Mouse (Mus musculus) monocyte, adult 5-6 weeks (primary cell): ENCODE results near the gene Rgs14. TPM values are rescaled to one million over a fixed set of nuclear protein-coding genes. Genes with fewer than 3 reads are reported as not detected.

Experiments used
- ATAC-seq: fragments of 153-309, 156-312 bp; replicated peaks from 2 replicates; pipeline ENCODE4 v1.8.0; 2017; ENCODE audit warnings: mild to moderate bottlenecking; ENCODE audit not compliant: low TSS enrichment, insufficient number of reproducible peaks, severe bottlenecking, poor library complexity, low FRiP score
- total RNA-seq: library from RNA; stranded (forward); fragments of 200-1000, 200-491, 200-594 nt; gene quantifications from 3 replicates; pipeline ENCODE4 v1.2.3, GENCODE M21; 2017

Rgs14 gene
- total RNA-seq, 1 experiment from 2014 or later: 40.8 TPM

- no peak for ATAC-seq
Observed at GRCm38 (mm10) chr13:55399300-55400038, 29.9 kb downstream of the Rgs14 start.

DNA sequence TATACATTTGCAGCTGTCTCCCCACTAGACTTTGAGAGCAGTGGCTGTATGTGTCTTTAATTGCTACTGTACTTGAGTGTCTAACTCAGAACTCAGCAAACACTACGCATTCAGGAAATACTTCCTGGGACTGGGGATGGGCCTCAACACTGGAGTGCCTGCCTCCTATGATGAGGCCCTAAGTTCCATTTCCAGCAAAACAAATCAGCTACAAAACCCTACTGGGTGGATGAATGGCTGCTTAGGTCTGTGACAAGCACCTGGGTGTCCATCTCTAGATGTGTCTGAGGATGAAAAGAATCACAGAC, 30.5 kb downstream of the Rgs14 start:
- no peak for ATAC-seq

GRCm38 (mm10) chr13:55403266-55403665, 33.7 kb downstream of the Rgs14 start:
- no peak for ATAC-seq

- ATAC-seq: no peak
Observed at GRCm38 (mm10) chr13:55403935-55404852, 34.7 kb downstream of the Rgs14 start.

- ATAC-seq: peak; percentile 87
Observed at GRCm38 (mm10) chr13:55404853-55405782, 35.6 kb downstream of the Rgs14 start.

GRCm38 (mm10) chr13:55405783-55406390, 36.4 kb downstream of the Rgs14 start:
- peak; percentile 19; the same call in 1 of the 2 replicates for ATAC-seq

GRCm38 (mm10) chr13:55407341-55407740, 37.8 kb downstream of the Rgs14 start:
- no peak for ATAC-seq

GRCm38 (mm10) chr13:55408546-55409120, 39.1 kb downstream of the Rgs14 start:
- no peak for ATAC-seq

GRCm38 (mm10) chr13:55411826-55412225, 42.3 kb downstream of the Rgs14 start:
- ATAC-seq: no peak

DNA sequence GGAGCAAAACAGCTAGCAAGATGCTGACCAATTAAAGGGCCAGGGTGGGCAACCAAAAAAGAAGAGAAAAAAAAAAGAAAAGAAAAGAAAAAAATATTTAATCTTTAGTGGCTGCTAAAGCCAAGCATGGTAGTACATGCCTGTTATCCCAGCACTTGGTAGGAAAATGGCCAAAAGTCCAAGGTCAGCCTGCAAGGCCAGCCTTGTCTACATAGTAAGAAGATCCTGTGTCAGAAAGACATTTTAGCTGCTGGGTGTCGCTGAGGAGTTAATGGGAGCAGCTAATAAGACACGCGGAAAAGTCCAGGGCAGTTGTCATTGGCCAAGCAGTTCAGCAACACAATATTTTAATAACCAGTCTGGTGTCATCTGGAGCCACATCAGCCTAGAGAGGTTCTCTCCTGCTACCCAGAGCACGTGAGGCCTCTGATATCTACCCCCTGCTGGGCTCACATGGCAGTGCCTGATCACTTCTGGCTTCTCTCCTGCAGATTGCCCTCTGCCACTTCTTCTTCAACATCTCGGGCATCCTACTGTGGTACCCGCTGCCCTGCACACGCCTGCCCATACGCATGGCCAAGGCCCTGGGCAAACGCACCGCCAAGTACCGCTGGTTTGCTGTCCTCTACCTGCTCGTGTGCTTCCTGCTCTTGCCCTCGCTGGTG, 43.2 kb downstream of the Rgs14 start:
- ATAC-seq: 0 out of 2 replicates have a peak, but pooled peaks have one; percentile 9

DNA sequence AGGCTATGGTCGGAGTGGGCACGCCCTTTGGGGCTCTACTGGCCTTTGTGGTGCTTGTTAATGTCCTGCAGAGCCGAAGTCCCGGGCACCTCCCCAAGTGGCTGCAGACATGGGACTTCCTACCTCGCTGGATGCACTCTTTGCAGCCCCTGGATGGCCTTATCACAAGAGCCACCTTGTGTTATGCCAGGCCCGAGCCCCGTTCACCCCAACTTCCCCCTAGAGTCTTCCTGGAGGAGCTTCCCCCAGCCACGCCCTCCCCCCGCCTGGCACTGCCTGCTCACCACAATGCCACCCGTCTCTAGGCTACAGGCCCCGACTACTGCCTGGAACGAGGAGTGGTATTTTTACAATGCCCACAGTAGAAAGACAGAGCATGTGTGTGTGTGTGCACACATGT, 43.8 kb downstream of the Rgs14 start:
- ATAC-seq: peak; percentile 36; the same call in 1 of the 2 replicates

DNA sequence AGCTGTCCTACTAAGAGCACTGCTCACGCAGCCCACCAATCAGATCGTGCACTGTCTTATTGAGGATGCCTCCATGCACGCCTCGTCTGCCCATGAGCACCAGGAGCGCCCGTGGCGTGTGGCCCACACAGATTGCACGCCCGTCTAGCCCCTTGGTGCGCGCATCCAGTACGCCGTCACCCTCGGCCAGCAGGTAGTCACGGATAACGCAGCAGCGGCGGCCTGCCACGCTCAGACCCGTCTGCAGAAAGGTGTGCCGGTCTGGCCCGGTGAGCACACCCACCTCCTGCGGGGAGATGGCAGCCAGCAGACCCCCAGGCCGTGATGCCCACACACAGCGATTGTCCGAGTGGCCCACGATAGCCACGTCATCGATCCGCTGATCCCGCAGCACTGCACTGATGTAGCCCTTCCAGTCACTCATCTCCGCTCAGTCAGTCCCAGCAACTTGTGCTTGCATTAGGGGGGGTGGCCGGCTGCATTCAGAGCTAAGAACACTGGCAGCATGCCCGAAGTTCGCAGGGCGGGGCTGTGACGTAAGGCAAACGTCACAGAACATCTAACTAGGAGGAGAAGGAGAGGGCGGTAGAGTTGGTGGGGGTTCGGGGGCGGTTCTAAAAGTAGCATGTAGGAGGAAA, 45.3 kb downstream of the Rgs14 start, which contains the start of gene Pfn3:
Gene Pfn3 (minus strand): TSS at position 490 of the 638 bp plus-strand sequence.
- no peak for ATAC-seq

DNA sequence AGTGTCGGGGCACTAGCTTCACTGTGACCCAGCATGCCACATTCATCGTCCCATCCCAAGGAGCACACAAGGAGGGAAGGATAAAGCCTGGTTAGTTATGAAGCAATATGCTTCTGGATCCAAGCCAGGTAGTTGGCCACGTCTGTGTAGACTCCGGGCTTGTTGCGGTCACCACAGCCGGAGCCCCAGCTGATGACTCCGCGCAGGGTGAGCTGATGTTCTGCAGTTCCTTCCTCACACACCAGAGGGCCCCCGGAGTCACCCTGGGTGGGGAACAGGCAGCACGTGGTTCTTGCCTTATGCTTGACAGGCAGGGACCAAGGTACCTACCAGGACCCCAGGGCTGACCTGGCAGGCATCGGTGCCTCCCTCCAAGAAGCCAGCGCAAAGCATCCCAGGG, 48.5 kb downstream of the Rgs14 start:
- peak; percentile 85 for ATAC-seq

DNA sequence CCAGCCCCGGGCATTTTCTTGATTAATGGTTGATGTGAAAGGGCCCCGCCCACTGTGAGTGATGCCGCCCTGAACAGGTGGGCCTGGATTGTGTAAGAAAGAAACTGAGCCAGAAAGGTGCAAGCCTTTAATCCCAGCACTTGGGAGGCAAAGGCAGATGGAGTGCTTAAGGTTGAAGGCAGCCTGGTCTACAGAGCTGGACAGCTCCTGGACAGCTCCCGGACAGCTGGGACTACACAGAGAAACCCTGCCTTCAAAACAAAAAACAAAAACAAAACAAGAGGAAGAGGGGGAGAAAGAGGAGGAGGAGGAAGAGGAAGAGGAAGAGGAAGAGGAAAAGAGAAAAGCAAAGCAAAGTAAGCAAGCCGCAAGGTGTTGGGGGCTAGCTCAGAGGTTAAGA, 49.6 kb downstream of the Rgs14 start:
- no peak for ATAC-seq

DNA sequence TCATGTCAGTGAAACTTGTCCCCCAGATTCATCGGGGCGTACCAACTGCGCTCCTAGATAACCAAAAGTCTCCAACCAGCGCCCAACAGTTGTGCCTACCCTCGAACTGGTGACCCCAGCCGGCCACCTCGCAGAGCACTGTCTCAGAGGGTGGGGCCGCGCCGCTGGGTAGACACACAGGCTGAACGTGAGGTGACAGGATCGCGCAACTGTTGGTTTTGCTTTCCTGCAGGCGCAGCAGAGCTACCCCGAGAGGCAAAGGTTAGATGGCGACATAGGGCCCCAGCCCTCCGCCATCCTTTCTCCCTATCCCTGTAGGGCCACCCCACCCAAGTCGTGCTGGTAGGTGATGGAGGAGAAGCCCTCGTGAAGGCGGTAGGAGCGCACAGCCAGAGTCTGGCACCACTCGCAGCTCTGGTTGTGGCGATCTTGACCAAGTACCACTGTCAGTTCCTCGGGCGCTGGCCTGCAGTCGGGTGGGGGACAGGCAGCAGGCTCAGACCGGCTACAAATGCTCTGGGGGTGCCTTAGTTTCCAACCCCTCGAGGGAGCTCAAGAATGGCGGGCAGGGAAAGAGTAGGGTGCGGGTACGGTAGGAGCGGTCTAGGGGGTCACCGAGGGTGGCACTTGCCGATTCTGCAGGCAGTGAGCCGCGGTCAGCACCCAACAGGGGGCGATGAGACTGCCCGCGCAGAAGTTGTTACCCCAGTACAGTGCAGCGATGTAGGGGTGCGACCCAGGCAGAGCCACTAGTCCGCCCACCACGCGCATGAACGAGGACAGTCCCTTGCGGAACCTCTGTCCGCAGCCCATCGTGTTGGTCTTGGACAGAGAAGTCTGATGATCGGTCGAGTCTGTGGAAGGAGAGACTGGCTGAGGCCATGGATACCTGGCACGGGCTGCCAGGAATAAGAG, 50.7 kb downstream of the Rgs14 start:
- ATAC-seq: no peak
